Mouse (Mus musculus) cortical plate, adult 2 months (tissue): ENCODE results near the gene Gm5795.
"Not testable (repeated sequence)": the region's sequence is repeated elsewhere in the genome, so short reads cannot be mapped to it uniquely, and the experiment has no call there.

Source experiments
- CTCF ChIP-seq: fragments of 200-500 bp; IDR thresholded peaks from 2 replicates; pipeline ENCODE4 v1.5.1; 2011; ENCODE audit warnings: mild to moderate bottlenecking, control low read depth, low read length; ENCODE audit not compliant: insufficient read depth; ENCODE audit errors: extremely low read depth
- POLR2A ChIP-seq: fragments of 200-500 bp; IDR thresholded peaks from 2 replicates; pipeline ENCODE4 v1.6.1; 2011; ENCODE audit warnings: mild to moderate bottlenecking, low read length, control low read depth; ENCODE audit not compliant: insufficient read depth; ENCODE audit errors: extremely low read depth

- TF ChIP-seq CTCF, POLR2A: not testable (repeated sequence)
These were observed at the start of gene Gm5795 for GRCm38 (mm10) chr14:3187955-3188354.
